Mouse (Mus musculus): Measurements from ENCODE around the gene Enoph1.

DNA sequence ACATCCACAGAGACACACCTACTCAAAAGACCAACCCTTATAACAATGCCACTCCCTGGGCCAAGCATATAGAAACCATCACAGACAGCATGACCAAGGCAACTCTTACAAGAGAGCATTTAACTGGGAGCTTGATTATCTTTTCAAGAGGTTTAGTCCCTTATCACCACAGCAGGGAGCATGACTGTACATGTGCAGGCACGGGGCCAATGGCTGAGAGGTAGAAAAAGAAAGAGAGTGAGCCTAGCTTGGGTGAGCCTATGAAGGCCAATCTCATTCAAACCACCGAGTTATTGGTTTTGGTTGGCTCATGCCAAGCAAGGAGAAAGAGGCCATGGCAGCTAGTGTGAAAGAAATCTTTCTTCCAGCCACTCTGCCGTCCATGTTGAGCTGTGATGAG is 34.4 kb upstream of the Enoph1 start:
- TF ChIP-seq CTCF (IDR thresholded peaks at IDR 0.05; ENCODE audit: extremely low read depth, insufficient read depth, low read length) (no peak), POLR2A (IDR thresholded peaks at IDR 0.05; ENCODE audit: extremely low read depth, insufficient read depth, low read length) (no peak)
